8 mouse cellular contexts compared by ENCODE assay signal in the genomic region with DNA sequence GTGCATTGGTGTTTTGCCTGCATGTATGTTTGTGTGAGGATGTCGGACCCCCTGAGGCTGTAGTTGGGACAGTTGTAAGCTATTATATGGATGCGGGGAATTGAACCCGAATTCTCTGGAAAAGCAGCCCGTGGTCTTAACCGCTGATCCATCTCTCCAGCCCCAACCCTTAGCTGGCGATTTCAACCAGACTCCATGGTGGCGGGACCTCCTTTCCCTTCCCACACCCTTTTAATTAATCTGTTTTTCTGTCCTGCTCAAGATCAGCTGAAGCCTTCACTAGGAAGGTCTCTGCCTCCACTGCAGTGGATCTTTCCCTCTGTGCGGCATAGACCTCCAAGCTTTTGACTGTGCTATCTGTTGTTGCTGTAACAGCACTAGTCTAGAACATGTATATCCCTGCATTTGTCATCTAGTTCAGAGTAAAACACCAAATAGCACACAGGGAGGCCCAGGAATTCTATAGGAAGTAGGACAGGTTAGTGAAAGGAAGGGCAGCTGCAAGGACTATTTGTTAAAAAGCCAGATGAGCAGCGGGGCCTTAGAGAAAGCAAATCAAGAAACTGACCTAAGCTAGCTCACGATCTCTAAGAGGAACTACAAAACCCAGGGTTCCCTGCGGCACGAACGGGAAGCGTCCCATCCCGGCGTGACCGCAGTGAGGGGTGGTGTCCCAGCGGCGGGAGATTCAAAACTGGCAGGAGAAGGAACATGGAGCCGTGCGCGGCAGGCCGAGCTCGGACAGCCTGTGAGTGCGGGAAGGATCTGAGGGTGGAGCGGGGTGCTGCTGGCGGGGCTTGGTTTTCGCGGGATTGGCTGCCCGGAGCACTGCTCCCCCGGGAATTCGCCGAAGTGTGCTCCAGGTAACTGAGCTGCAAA. TPM values are rescaled to one million over a fixed set of nuclear protein-coding genes. Genes with fewer than 3 reads are reported as not detected.
DNase-seq lines count a peak whose midpoint lies in the region; ATAC-seq and TF ChIP-seq lines count a peak whose summit lies in the region.

A gene (plus strand): TSS at position 627 of the 879 bp plus-strand sequence.

- H3K36me3 ChIP-seq in hindbrain, embryonic 11.5 days (ENCODE audit: control insufficient read depth, insufficient read depth, low read length), result no peaks in the 10 kb centered on the region
- no peaks in the 10 kb centered on the region for H3K36me3 ChIP-seq in lung, postnatal 0 days (ENCODE audit: insufficient read depth, low read length)

- H3K4me2 ChIP-seq in hindbrain, embryonic 11.5 days (replicated peaks; ENCODE audit: low read depth, low read length), result peak within 1 kb of the TSS; percentile 80
- peak within 1 kb of the TSS; percentile 83 for H3K4me2 ChIP-seq in lung, postnatal 0 days (replicated peaks; ENCODE audit: low read depth, low read length)

- peak; percentile 97 for DNase-seq in NIH3T3 (ENCODE audit: low read depth)
- peak; percentile 89 for DNase-seq in cerebellum, adult 9-11 months
- DNase-seq in frontal cortex, adult 2 months (ENCODE audit: extremely low spot score in 1 of 2, low spot score in 1 of 2), result peak; percentile 72 to 91
- DNase-seq in hindbrain, embryonic 11.5 days (ENCODE audit: low spot score), result peak; percentile 94
- peak; percentile 86 to 89 for DNase-seq in layer of hippocampus, postnatal 10 days (ENCODE audit: low spot score in 2 of 2)
- peak; percentile 96 for DNase-seq in lung, postnatal 0 days (ENCODE audit: low spot score)
- DNase-seq in ovary, postnatal 10 days (ENCODE audit: low spot score), result peak; percentile 71
- DNase-seq in thymus, postnatal 0 days (ENCODE audit: low spot score), result peak; percentile 88

- 20% methylated on average over 33 of the region's 33 CpGs for WGBS in hindbrain, embryonic 11.5 days
- 19% methylated on average over 33 of the region's 33 CpGs for WGBS in lung, postnatal 0 days

- H3K4me3 ChIP-seq in hindbrain, embryonic 11.5 days (ENCODE audit: low read depth, low read length), result peak within 1 kb of the TSS; percentile 58
- peak within 1 kb of the TSS; percentile 44 for H3K4me3 ChIP-seq in lung, postnatal 0 days (ENCODE audit: low read depth, low read length)

- TF ChIP-seq EP300 in lung, postnatal 0 days (IDR thresholded peaks at IDR 0.05), result no peak

- TF ChIP-seq CTCF in lung, postnatal 0 days (IDR thresholded peaks at IDR 0.05), result peak; percentile 20; the same call in 1 of the 2 replicates

- H3K27me3 ChIP-seq in hindbrain, embryonic 11.5 days (ENCODE audit: control insufficient read depth, insufficient read depth, low read length), result no peaks in the 10 kb centered on the region
- no peaks in the 10 kb centered on the region for H3K27me3 ChIP-seq in lung, postnatal 0 days (replicated peaks; ENCODE audit: insufficient read depth, low read length)

- H3K4me1 ChIP-seq in hindbrain, embryonic 11.5 days (replicated peaks; ENCODE audit: control insufficient read depth, insufficient read depth, low read length), result peaks cover 4% of the 10 kb centered on the region; the same call in 1 of the 2 replicates
- peaks cover 6% of the 10 kb centered on the region; the same call in 1 of the 2 replicates for H3K4me1 ChIP-seq in lung, postnatal 0 days (ENCODE audit: insufficient read depth, low read depth, low read length)

- peak within 1 kb of the TSS; percentile 56 for H3K9ac ChIP-seq in hindbrain, embryonic 11.5 days (ENCODE audit: low read depth, low read length)
- peak within 1 kb of the TSS; percentile 16; the same call in 1 of the 2 replicates for H3K9ac ChIP-seq in lung, postnatal 0 days (replicated peaks; ENCODE audit: low read depth)

- no peak within 1 kb of the TSS for H3K27ac ChIP-seq in hindbrain, embryonic 11.5 days (ENCODE audit: low read depth, low read length)
- H3K27ac ChIP-seq in lung, postnatal 0 days (ENCODE audit: low read length), result no peak within 1 kb of the TSS

- ATAC-seq in hindbrain, embryonic 11.5 days (ENCODE audit: low FRiP score), result peak; percentile 90
- peak; percentile 95 for ATAC-seq in lung, postnatal 0 days

- H3K9me3 ChIP-seq in hindbrain, embryonic 11.5 days (ENCODE audit: control insufficient read depth, low read length), result no peaks in the 10 kb centered on the region
- no peaks in the 10 kb centered on the region for H3K9me3 ChIP-seq in lung, postnatal 0 days (ENCODE audit: low read length)

RNA-seq across cellular contexts. Expression of the gene that starts here (rescaled TPM):
- 0.64 and 0.74 TPM in 2 replicates for polyA plus RNA-seq in frontal cortex, adult 2 months (2012; rRNA removed)
- 10.5 and 13.5 TPM in 2 replicates for polyA plus RNA-seq in hindbrain, embryonic 11.5 days (2014; fragmentation: Nextera tagmentation; extraction: Ambion mirVana)
- 1 to 10 TPM; 2.1 to 2.3 TPM for total RNA-seq in layer of hippocampus, postnatal 10 days (2021)
- 0.92 and 1.6 TPM in 2 replicates for polyA plus RNA-seq in lung, postnatal 0 days (2015; fragmentation: Nextera tagmentation; extraction: Ambion mirVana)
- 5.8 and 6.1 TPM in 2 replicates for polyA plus RNA-seq in thymus, postnatal 0 days (2015; fragmentation: Nextera tagmentation; extraction: Ambion mirVana)

Comparison
In these comparisons a context has a peak if more than half of its experiments do, and no peak if none do; other contexts are left out.
1. Peak in DNase-seq in frontal cortex, adult 2 months; RNA of the gene not detected or under 1 TPM.